Mouse (Mus musculus) intestine, embryonic 14.5 days (tissue): ENCODE results near the gene Dhx33. TPM values are rescaled to one million over a fixed set of nuclear protein-coding genes. Genes with fewer than 3 reads are reported as not detected.
A peak's percentile ranks its signal among the peaks of the same experiment; 100 is the strongest.

Source experiments
- ATAC-seq: fragments of 200-750 bp; cut with Nextera tagmentation; replicated peaks from 2 replicates; pipeline ENCODE4 v1.8.0; 2017; ENCODE audit warnings: low read depth, moderate number of reproducible peaks, moderate TSS enrichment, moderate library complexity; ENCODE audit not compliant: low FRiP score, low TSS enrichment
- DNase-seq: peaks from one replicate; pipeline ENCODE4 v3.0.0-alpha.2; 2018; ENCODE audit warnings: low spot score
- H3K27ac ChIP-seq: fragments of 300-500 bp; sonication (generic); 2 replicates; pipeline ENCODE4 v1.5.1; 2014; ENCODE audit warnings: low read depth, mild to moderate bottlenecking, control low read depth
- H3K27me3 ChIP-seq: fragments of 300-500 bp; sonication (generic); replicated peaks from 2 replicates; pipeline ENCODE4 v1.6.1; 2014; ENCODE audit warnings: low read length, control low read depth; ENCODE audit not compliant: control insufficient read depth, insufficient read depth
- H3K36me3 ChIP-seq: fragments of 300-500 bp; sonication (generic); 2 replicates; pipeline ENCODE4 v1.6.1; 2014; ENCODE audit warnings: low read length, control low read depth; ENCODE audit not compliant: control insufficient read depth, insufficient read depth
- H3K4me1 ChIP-seq: fragments of 300-500 bp; sonication (generic); replicated peaks from 2 replicates; pipeline ENCODE4 v1.6.1; 2014; ENCODE audit warnings: low read length, control low read depth, mixed read lengths; ENCODE audit not compliant: control insufficient read depth, insufficient read depth
- H3K4me2 ChIP-seq: fragments of 300-500 bp; sonication (generic); 2 replicates; pipeline ENCODE4 v1.6.1; 2014; ENCODE audit warnings: low read length
- H3K4me3 ChIP-seq: fragments of 300-500 bp; sonication (generic); 2 replicates; pipeline ENCODE4 v1.5.1; 2014; ENCODE audit warnings: low read depth, low read length, control low read depth, mixed read lengths
- H3K9ac ChIP-seq: fragments of 300-500 bp; sonication (generic); 2 replicates; pipeline ENCODE4 v1.6.1; 2014; ENCODE audit warnings: mild to moderate bottlenecking, low read length
- H3K9me3 ChIP-seq: fragments of 300-500 bp; sonication (generic); 2 replicates; pipeline ENCODE4 v1.6.1; 2016; ENCODE audit warnings: low read length, control low read depth; ENCODE audit not compliant: control insufficient read depth
- WGBS: fragments of 180-500 bp; shearing (Covaris S2); extraction: QIAGEN DNeasy Blood & Tissue Kit; methylation state at CpG from one replicate; pipeline ENCODE4 v1.1.7; 2014; 5-methylcytosine and 5-hydroxymethylcytosine counted together
- polyA plus RNA-seq: library from polyadenylated mRNA; unstranded; fragments of >200 nt; fragmentation: Nextera tagmentation; extraction: Ambion mirVana; gene quantifications from 2 replicates; pipeline ENCODE4 v1.2.1, GENCODE M21; 2014

The Dhx33 gene
- polyA plus RNA-seq, 1 experiment from 2014 or later = 23.0 TPM

- Histone ChIP-seq H3K9me3 (no peaks in the 10 kb centered on the region), H3K36me3 (peaks cover 16% of the 10 kb centered on the region), H3K27me3 (no peaks in the 10 kb centered on the region), H3K4me1 (peaks cover 20% of the 10 kb centered on the region), H3K9ac (peak within 1 kb of the TSS; percentile 80), H3K4me2 (peak within 1 kb of the TSS; percentile 97), H3K4me3 (peak within 1 kb of the TSS; percentile 68), H3K27ac (peak within 1 kb of the TSS; percentile 96)
- peak; percentile 100 for ATAC-seq
- DNase-seq = peak; percentile 97
- WGBS = under 1% methylated on average over 71 of the region's 71 CpGs
Observed at GRCm38 (mm10) chr11:71019201-71020068, 15.2 kb upstream of the Dhx33 start, which contains the start of the genes Mis12 and Derl2. Gene Mis12, plus strand, starts transcription at chr11:71019611. Gene Derl2, minus strand, starts transcription at chr11:71019841.

GRCm38 (mm10) chr11:71018416-71019200 lies 14.4 kb upstream of the Dhx33 start:
- H3K36me3 ChIP-seq = peaks cover 19% of the 10 kb centered on the region
- H3K27ac ChIP-seq = peak overlapping the region; percentile 57; the same call in 1 of the 2 replicates
- H3K9ac ChIP-seq = peak overlapping the region; percentile 77
- no peaks in the 10 kb centered on the region for H3K27me3 ChIP-seq
- 4% methylated on average over 28 of the region's 28 CpGs for WGBS
- ATAC-seq = peak; percentile 53; the same call in 1 of the 2 replicates
- H3K4me3 ChIP-seq = peak overlapping the region; percentile 68
- peaks cover 20% of the 10 kb centered on the region for H3K4me1 ChIP-seq
- peak overlapping the region; percentile 94 for H3K4me2 ChIP-seq
- no peaks in the 10 kb centered on the region for H3K9me3 ChIP-seq
- DNase-seq = no peak

DNA sequence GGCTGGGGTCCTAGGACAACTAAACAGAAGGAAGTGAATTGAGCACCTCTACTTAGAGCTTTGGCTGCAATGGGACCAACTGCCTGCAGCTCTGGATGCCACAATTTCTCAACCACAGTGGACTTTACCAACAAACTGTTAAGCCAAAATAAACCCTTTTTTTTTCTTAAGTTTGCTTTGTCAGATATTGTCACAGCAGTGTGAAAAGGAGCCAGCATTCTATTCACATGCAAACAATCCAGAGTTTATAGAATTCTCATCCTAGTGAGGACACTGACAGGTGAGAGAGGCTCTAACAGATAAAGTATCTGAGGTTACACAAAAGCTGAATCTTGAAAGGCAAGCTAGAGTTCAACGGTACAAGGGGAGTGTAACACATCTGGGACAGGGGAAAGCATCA lies 12.8 kb upstream of the Dhx33 start:
- Histone ChIP-seq H3K4me3 (no peak overlapping the region), H3K4me1 (peaks cover 20% of the 10 kb centered on the region), H3K9ac (no peak overlapping the region), H3K27ac (no peak overlapping the region), H3K27me3 (no peaks in the 10 kb centered on the region), H3K36me3 (peaks cover 28% of the 10 kb centered on the region), H3K9me3 (no peaks in the 10 kb centered on the region), H3K4me2 (no peak overlapping the region)
- ATAC-seq (no peak), DNase-seq (no peak)
- 78% methylated on average over 1 of the region's 1 CpGs for WGBS

- Histone ChIP-seq H3K9me3 (no peaks in the 10 kb centered on the region), H3K4me3 (no peak overlapping the region), H3K27ac (no peak overlapping the region), H3K36me3 (peaks cover 61% of the 10 kb centered on the region), H3K27me3 (no peaks in the 10 kb centered on the region), H3K4me2 (no peak overlapping the region), H3K4me1 (peaks cover 7% of the 10 kb centered on the region; the same call in 1 of the 2 replicates), H3K9ac (no peak overlapping the region)
- 97% methylated on average over 7 of the region's 7 CpGs for WGBS
- no peak for DNase-seq
- ATAC-seq = no peak
Observed at GRCm38 (mm10) chr11:71012743-71013142, 8.5 kb upstream of the Dhx33 start.

DNA sequence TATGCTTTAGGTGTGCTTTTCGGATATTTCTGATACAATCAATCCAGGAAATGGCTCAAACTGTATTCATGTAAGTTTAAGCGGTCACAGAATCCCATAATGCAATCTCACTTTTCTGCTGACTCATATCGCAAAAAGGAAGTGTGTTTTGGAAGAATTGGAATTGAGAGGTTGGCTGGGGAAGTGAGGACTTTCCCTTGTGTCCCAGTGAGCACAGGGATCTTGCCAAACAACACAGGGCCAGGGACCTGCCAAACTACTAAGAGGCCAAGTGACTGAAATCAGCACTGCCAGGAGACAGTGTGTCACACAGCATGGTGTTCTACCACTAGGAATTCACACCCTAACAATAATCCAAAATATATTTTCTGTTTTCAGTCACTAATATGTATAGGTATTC lies 4.1 kb upstream of the Dhx33 start:
- H3K27ac ChIP-seq = no peak overlapping the region
- ATAC-seq (no peak), DNase-seq (no peak)
- no peak overlapping the region for H3K4me2 ChIP-seq
- H3K4me3 ChIP-seq = no peak overlapping the region
- no peaks in the 10 kb centered on the region; the same call in 1 of the 2 replicates for H3K4me1 ChIP-seq
- H3K9me3 ChIP-seq = no peaks in the 10 kb centered on the region
- 89% methylated on average over 3 of the region's 3 CpGs for WGBS
- H3K27me3 ChIP-seq = no peaks in the 10 kb centered on the region
- peaks cover 55% of the 10 kb centered on the region for H3K36me3 ChIP-seq
- H3K9ac ChIP-seq = no peak overlapping the region

DNA sequence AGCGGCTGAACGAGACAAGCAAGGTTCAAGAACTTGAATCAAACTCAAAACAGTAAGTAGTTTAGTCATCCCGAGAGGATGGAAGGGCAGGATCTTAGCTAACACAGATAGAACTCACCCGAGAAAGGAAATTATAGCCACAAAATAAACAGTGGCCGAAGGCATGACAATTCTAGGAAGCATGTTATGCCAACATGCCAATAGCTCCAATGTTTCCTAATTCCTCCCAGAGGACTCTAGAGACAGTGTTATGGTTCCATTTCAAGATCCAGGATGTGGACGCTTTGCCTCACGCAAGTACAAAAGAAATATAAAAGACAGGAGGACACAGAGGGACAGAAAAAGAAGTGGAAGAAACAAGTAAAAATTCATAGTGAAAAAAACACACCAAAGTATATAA lies 3.6 kb upstream of the Dhx33 start:
- Histone ChIP-seq H3K9me3 (no peaks in the 10 kb centered on the region), H3K4me2 (no peak overlapping the region), H3K36me3 (peaks cover 52% of the 10 kb centered on the region), H3K4me3 (no peak overlapping the region), H3K9ac (no peak overlapping the region), H3K27ac (no peak overlapping the region), H3K4me1 (peaks cover 5% of the 10 kb centered on the region), H3K27me3 (no peaks in the 10 kb centered on the region)
- no peak for ATAC-seq
- 87% methylated on average over 7 of the region's 7 CpGs for WGBS
- no peak for DNase-seq

DNA sequence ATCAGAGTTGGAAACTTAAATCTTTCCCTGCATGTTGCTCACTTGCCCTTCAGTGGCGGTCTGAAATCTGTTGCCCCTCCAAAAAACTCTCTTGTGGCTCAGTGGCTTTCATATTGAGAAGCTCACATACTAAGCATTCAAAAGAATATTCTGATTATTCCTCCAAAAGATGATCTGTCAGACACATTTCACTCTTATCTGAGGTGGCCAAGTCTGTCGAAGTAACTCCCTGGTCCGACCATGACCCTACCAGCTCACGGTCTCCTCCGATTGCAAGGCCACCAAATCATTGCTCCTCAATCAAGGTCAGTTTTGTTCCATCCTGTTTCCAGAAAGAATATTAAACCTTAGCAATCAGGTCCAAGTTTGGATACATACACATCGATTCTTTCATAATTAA lies 2.8 kb upstream of the Dhx33 start:
- peaks cover 12% of the 10 kb centered on the region for H3K4me1 ChIP-seq
- H3K9me3 ChIP-seq = no peaks in the 10 kb centered on the region
- H3K9ac ChIP-seq = no peak overlapping the region
- no peak overlapping the region for H3K27ac ChIP-seq
- no peaks in the 10 kb centered on the region for H3K27me3 ChIP-seq
- H3K4me3 ChIP-seq = no peak overlapping the region
- ATAC-seq (no peak), DNase-seq (no peak)
- peaks cover 44% of the 10 kb centered on the region for H3K36me3 ChIP-seq
- 95% methylated on average over 6 of the region's 6 CpGs for WGBS
- H3K4me2 ChIP-seq = no peak overlapping the region

GRCm38 (mm10) chr11:71005046-71005445 lies 809 bp upstream of the Dhx33 start:
- peak overlapping the region; percentile 35 for H3K9ac ChIP-seq

More at GRCm38 (mm10) chr11:71005046-71005445, 809 bp upstream of the Dhx33 start:
- WGBS = 61% methylated on average over 5 of the region's 5 CpGs
- peaks cover 36% of the 10 kb centered on the region for H3K36me3 ChIP-seq
- peak overlapping the region; percentile 92 for H3K4me3 ChIP-seq
- DNase-seq (peak; percentile 52), ATAC-seq (no peak)
- H3K9me3 ChIP-seq = no peaks in the 10 kb centered on the region
- H3K4me2 ChIP-seq = peak overlapping the region; percentile 58
- H3K27me3 ChIP-seq = no peaks in the 10 kb centered on the region
- H3K4me1 ChIP-seq = peaks cover 12% of the 10 kb centered on the region
- no peak overlapping the region for H3K27ac ChIP-seq
